In genomic region chr19:40331846-40332245, GRCm38 (mm10) we compare ENCODE assay signal across 11 mouse cellular contexts.
A peak's percentile ranks its signal among the peaks of the same experiment; 100 is the strongest.
DNase-seq lines count a peak whose midpoint lies in the region; ATAC-seq and TF ChIP-seq lines count a peak whose summit lies in the region.
"Had no signal": no experiment of that assay in that cellular context is flagged by ENCODE, and none has a peak within 500 bp of the region (broad histone marks: within the 10 kb centered on the region; RNA-seq: fewer than 3 reads in every experiment).

No protein-coding gene starts in this region.

- H3K9me3 ChIP-seq in kidney, postnatal 0 days (replicated peaks; ENCODE audit: low read length): no peaks in the 10 kb centered on the region
- no peaks in the 10 kb centered on the region for H3K9me3 ChIP-seq in heart, embryonic 14.5 days (ENCODE audit: control insufficient read depth, low read length)
- H3K9me3 ChIP-seq: limb, embryonic 10.5 days had no signal

- intact Hi-C loops in left cerebral cortex, postnatal 14 days (cut with DNase I): no loop called here

- 23% methylated on average over 6 of the region's 6 CpGs for WGBS in kidney, postnatal 0 days
- WGBS in heart, embryonic 14.5 days: 17% methylated on average over 6 of the region's 6 CpGs

- no peak overlapping the region for H3K4me3 ChIP-seq in kidney, postnatal 0 days (replicated peaks; ENCODE audit: low read depth, low read length)
- H3K4me3 ChIP-seq in heart, embryonic 14.5 days (ENCODE audit: control insufficient read depth in 1 of 2, insufficient read depth in 1 of 2, low read depth in 1 of 2, low read length in 2 of 2): no peak overlapping the region
- H3K4me3 ChIP-seq: erythroblast, embryonic 14.5 days; limb, embryonic 10.5 days had no signal

- 0 out of 2 replicates have a peak, but pooled peaks cover 3% of the 10 kb centered on the region for H3K4me1 ChIP-seq in kidney, postnatal 0 days (replicated peaks; ENCODE audit: insufficient read depth, low read length)
- H3K4me1 ChIP-seq in heart, embryonic 14.5 days (ENCODE audit: control insufficient read depth in 2 of 2, insufficient read depth in 2 of 2, low read length in 2 of 2): peaks cover 11 to 31% of the 10 kb centered on the region in 2 experiments
- H3K4me1 ChIP-seq: limb, embryonic 10.5 days had no signal

- no peak overlapping the region; the same call in 1 of the 2 replicates for H3K4me2 ChIP-seq in kidney, postnatal 0 days (ENCODE audit: low read length)
- H3K4me2 ChIP-seq in heart, embryonic 14.5 days (ENCODE audit: low read length): no peak overlapping the region

- H3K9ac ChIP-seq in kidney, postnatal 0 days (ENCODE audit: low read depth, low read length): no peak overlapping the region
- H3K9ac ChIP-seq in heart, embryonic 14.5 days (ENCODE audit: low read length): peak overlapping the region; percentile 51; the same call in 1 of the 2 replicates

- TF ChIP-seq CTCF in kidney, postnatal 0 days (IDR thresholded peaks at IDR 0.05; ENCODE audit: low read depth): no peak

- ATAC-seq in kidney, postnatal 0 days (replicated peaks; ENCODE audit: low FRiP score, low read depth): no peak
- peak; percentile 86 for ATAC-seq in heart, embryonic 14.5 days (ENCODE audit: insufficient number of reproducible peaks, insufficient read depth, low FRiP score, low read depth)

- H3K27ac ChIP-seq in kidney, postnatal 0 days: no peak overlapping the region
- peak overlapping the region; percentile 59 to 75; a peak in 3 of 4 replicates for H3K27ac ChIP-seq in heart, embryonic 14.5 days (replicated peaks in 1 of 2; ENCODE audit: control insufficient read depth in 1 of 2, insufficient read depth in 1 of 2, low read depth in 2 of 2, low read length in 2 of 2)
- H3K27ac ChIP-seq: limb, embryonic 10.5 days had no signal

- 0 out of 2 replicates have a peak, but pooled peaks cover 5% of the 10 kb centered on the region for H3K36me3 ChIP-seq in kidney, postnatal 0 days (ENCODE audit: insufficient read depth, low read length)
- H3K36me3 ChIP-seq in heart, embryonic 14.5 days (ENCODE audit: control insufficient read depth, insufficient read depth, low read length): peaks cover 22% of the 10 kb centered on the region
- H3K36me3 ChIP-seq: limb, embryonic 10.5 days had no signal

- H3K27me3 ChIP-seq in kidney, postnatal 0 days (ENCODE audit: insufficient read depth, low read length): no peaks in the 10 kb centered on the region
- no peaks in the 10 kb centered on the region for H3K27me3 ChIP-seq in heart, embryonic 14.5 days (ENCODE audit: control insufficient read depth, insufficient read depth, low read length)

- DNase-seq in kidney, postnatal 0 days (ENCODE audit: low spot score): peak; percentile 66
- DNase-seq in kidney, adult 11 months: no peak
- peak; percentile 36 for DNase-seq in brain, adult 2 months (ENCODE audit: low read depth, low spot score)
- DNase-seq in lung, postnatal 36 days: peak; percentile 62
- no peak for DNase-seq in ovary, postnatal 14 days (ENCODE audit: low spot score)
- no peak for DNase-seq in ovary, postnatal 10 days (ENCODE audit: low spot score)
- DNase-seq in left cerebral cortex, postnatal 14 days (ENCODE audit: low spot score in 2 of 2): no peak
- DNase-seq: kidney, postnatal 36 days had no signal

Comparison
In these comparisons a context has a peak if more than half of its experiments do, and no peak if none do; other contexts are left out.
1. DNase-seq: peak in kidney, postnatal 0 days (single experiment), brain, adult 2 months (single experiment) and lung, postnatal 36 days (single experiment); none in kidney, adult 11 months (single experiment), ovary, postnatal 14 days (single experiment), ovary, postnatal 10 days (single experiment) and left cerebral cortex, postnatal 14 days (0 of 2).